Mouse (Mus musculus): ENCODE measurements at regions not wholly inside any gene's neighbourhood (a gene's known extent, or its start where the extent isn't known, plus 50 kb on each side); places are given as distances from the start of the nearest gene placed in this dataset.

DNA sequence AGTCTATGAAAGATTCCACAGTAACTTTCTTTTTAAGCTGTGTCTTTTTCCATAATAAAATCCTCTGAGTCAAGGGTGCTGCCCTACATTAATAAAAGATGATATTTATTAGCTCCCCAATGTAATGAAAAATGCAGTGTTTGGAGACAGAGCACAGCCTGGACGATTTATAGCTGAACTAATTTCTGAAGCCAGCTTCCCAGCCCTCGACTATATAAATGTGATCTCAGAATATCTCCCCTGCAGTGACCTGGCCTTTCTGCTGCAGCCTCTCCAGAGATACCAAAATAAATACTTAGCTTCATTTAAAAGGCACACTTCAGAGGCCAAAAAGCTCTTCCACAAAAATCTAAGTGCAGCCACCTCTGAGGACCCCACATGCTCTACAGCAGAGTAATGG, 534.7 kb downstream of the Zfp619 start:
- no peak for DNase-seq
- Histone ChIP-seq H3K27me3 (ENCODE audit: control insufficient read depth, insufficient read depth, low read length) (no peaks in the 10 kb centered on the region), H3K27ac (ENCODE audit: insufficient read depth, low read length) (no peak overlapping the region), H3K4me3 (replicated peaks; ENCODE audit: insufficient read depth, low read depth, low read length) (no peak overlapping the region), H3K4me1 (ENCODE audit: control insufficient read depth, insufficient read depth, low read length) (no peaks in the 10 kb centered on the region)
- WGBS: 25% methylated on average over 2 of the region's 2 CpGs
- TF ChIP-seq POLR2A (IDR thresholded peaks at IDR 0.05; ENCODE audit: borderline replicate concordance, insufficient read depth, low read length) (no peak), CTCF (IDR thresholded peaks at IDR 0.05; ENCODE audit: borderline replicate concordance, insufficient read depth, low read depth, low read length) (no peak)

DNA sequence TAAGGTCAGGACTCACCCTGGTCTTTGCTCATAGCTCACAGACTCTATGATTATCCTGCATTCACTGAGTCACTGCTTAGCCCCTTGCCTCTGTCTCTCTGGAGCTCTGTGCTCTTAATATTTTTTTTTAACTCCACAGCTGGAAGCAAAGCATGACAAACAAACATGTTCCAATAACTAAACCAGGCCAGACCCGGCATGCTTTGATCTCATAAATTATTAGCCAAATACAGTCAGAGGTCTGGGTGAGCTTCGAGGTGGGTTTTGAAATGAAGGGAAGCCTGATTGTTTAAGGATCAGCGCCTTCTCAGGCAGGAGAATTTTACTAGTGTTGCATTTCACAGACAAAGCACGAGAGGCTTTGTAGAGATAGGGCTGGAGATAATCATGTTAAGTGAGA, 541.3 kb downstream of the Zfp619 start:
- no peak overlapping the region for H3K27ac ChIP-seq (ENCODE audit: insufficient read depth, low read length)
- H3K4me3 ChIP-seq (replicated peaks; ENCODE audit: insufficient read depth, low read depth, low read length): no peak overlapping the region
- H3K4me1 ChIP-seq (ENCODE audit: control insufficient read depth, insufficient read depth, low read length): no peaks in the 10 kb centered on the region
- DNase-seq: no peak
- TF ChIP-seq POLR2A (IDR thresholded peaks at IDR 0.05; ENCODE audit: borderline replicate concordance, insufficient read depth, low read length) (no peak), CTCF (IDR thresholded peaks at IDR 0.05; ENCODE audit: borderline replicate concordance, insufficient read depth, low read depth, low read length) (no peak)
- no peaks in the 10 kb centered on the region for H3K27me3 ChIP-seq (ENCODE audit: control insufficient read depth, insufficient read depth, low read length)
- 54% methylated on average over 4 of the region's 4 CpGs for WGBS

DNA sequence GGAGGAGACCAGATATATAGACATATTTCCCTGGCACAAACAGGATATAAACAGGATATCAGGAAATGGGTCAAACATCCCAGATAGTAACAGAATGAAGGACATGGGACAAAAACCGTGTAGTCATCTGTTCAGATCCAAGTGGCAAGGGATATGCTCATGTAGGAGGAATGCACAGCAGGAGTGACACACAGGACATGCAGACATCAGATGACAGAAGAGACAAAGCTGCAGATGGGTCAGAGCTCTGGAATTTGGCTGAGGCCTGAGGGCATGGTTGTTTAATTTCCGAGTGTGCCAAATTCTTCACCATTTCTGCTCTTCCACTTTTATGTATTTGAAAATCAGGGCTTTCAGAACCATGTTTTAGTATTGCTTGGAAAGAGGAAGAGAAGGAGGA, 547.1 kb downstream of the Zfp619 start:
- Histone ChIP-seq H3K27me3 (ENCODE audit: control insufficient read depth, insufficient read depth, low read length) (no peaks in the 10 kb centered on the region), H3K27ac (ENCODE audit: insufficient read depth, low read length) (no peak overlapping the region), H3K4me1 (ENCODE audit: control insufficient read depth, insufficient read depth, low read length) (no peaks in the 10 kb centered on the region), H3K4me3 (replicated peaks; ENCODE audit: insufficient read depth, low read depth, low read length) (no peak overlapping the region)
- DNase-seq: no peak
- no peak for TF ChIP-seq POLR2A (IDR thresholded peaks at IDR 0.05; ENCODE audit: borderline replicate concordance, insufficient read depth, low read length)
- TF ChIP-seq CTCF (IDR thresholded peaks at IDR 0.05; ENCODE audit: borderline replicate concordance, insufficient read depth, low read depth, low read length): no peak
- WGBS: 7% methylated on average over 2 of the region's 2 CpGs

DNA sequence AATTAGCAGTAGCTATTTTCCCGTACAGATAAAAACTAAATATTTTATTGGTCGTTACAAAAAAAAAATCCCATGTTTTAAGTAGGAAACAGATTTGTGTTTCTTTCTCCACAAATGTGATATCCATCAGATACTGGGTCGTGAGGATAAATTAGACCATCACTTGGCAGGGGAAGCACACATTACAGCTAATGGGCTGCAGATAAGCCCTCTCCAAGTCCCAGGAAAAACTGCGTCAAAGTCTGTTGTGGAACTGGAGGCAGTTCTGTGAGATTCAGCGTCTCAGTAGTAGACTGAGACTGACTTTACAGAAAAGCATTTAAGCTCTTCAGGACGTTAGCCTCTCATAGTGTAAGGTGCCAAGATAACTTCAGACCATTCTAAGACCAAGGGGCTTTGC, 548.0 kb downstream of the Zfp619 start:
- DNase-seq: no peak
- H3K4me3 ChIP-seq (replicated peaks; ENCODE audit: insufficient read depth, low read depth, low read length): no peak overlapping the region
- no peak overlapping the region for H3K27ac ChIP-seq (ENCODE audit: insufficient read depth, low read length)
- no peak for TF ChIP-seq POLR2A (IDR thresholded peaks at IDR 0.05; ENCODE audit: borderline replicate concordance, insufficient read depth, low read length)
- no peak for TF ChIP-seq CTCF (IDR thresholded peaks at IDR 0.05; ENCODE audit: borderline replicate concordance, insufficient read depth, low read depth, low read length)
- WGBS: 74% methylated on average over 6 of the region's 6 CpGs
- no peaks in the 10 kb centered on the region for H3K27me3 ChIP-seq (ENCODE audit: control insufficient read depth, insufficient read depth, low read length)
- no peaks in the 10 kb centered on the region for H3K4me1 ChIP-seq (ENCODE audit: control insufficient read depth, insufficient read depth, low read length)

DNA sequence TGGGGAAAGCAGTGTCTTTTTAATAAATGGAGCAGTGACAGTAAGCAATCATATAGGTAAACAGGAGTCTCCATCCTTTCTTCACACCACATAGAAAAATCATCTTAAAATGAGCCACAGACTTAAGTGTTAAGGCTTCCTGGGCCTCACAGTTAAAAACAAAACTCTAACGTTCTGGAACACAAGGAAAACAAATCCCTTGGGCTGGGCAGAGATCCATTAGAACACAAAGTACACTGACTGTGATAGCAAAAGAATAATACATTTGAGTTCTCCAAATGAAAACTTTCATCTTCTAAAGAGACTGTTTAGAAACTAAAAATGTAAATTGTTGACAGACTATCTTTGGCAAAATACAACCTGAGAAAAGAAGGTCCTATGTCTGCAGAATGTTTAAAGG, 549.8 kb downstream of the Zfp619 start:
- DNase-seq: no peak
- WGBS: 36% methylated on average over 1 of the region's 1 CpGs

DNA sequence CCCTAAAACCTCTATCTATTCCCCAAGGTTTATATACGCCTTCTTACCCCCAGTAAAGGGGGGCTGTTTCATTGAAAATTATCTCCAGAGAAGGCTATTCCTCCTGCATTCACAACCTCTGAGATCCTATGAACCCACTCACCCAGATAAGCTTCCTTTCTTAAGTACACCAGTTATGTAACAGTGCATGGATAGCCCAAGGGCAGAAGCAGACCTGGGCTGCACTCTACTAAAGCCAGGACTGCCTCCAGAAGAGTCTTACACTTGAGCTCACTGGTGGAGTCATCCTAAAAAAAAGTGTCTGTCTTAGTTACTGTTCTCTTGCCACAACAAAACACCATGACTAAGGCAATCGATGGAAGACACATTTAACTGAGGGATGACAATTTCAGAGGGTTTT, 553.7 kb downstream of the Zfp619 start:
- Histone ChIP-seq H3K4me3 (replicated peaks; ENCODE audit: insufficient read depth, low read depth, low read length) (no peak overlapping the region), H3K27me3 (ENCODE audit: control insufficient read depth, insufficient read depth, low read length) (no peaks in the 10 kb centered on the region), H3K27ac (ENCODE audit: insufficient read depth, low read length) (no peak overlapping the region), H3K4me1 (ENCODE audit: control insufficient read depth, insufficient read depth, low read length) (no peaks in the 10 kb centered on the region)
- TF ChIP-seq POLR2A (IDR thresholded peaks at IDR 0.05; ENCODE audit: borderline replicate concordance, insufficient read depth, low read length) (no peak), CTCF (IDR thresholded peaks at IDR 0.05; ENCODE audit: borderline replicate concordance, insufficient read depth, low read depth, low read length) (no peak)
- DNase-seq: no peak
- WGBS: 64% methylated on average over 2 of the region's 2 CpGs

More for the DNA sequence above, 549.8 kb downstream of the Zfp619 start:
- Histone ChIP-seq H3K4me3 (replicated peaks; ENCODE audit: insufficient read depth, low read depth, low read length) (no peak overlapping the region), H3K27ac (ENCODE audit: insufficient read depth, low read length) (no peak overlapping the region), H3K27me3 (ENCODE audit: control insufficient read depth, insufficient read depth, low read length) (no peaks in the 10 kb centered on the region), H3K4me1 (ENCODE audit: control insufficient read depth, insufficient read depth, low read length) (no peaks in the 10 kb centered on the region)
- TF ChIP-seq CTCF (IDR thresholded peaks at IDR 0.05; ENCODE audit: borderline replicate concordance, insufficient read depth, low read depth, low read length) (no peak), POLR2A (IDR thresholded peaks at IDR 0.05; ENCODE audit: borderline replicate concordance, insufficient read depth, low read length) (no peak)

DNA sequence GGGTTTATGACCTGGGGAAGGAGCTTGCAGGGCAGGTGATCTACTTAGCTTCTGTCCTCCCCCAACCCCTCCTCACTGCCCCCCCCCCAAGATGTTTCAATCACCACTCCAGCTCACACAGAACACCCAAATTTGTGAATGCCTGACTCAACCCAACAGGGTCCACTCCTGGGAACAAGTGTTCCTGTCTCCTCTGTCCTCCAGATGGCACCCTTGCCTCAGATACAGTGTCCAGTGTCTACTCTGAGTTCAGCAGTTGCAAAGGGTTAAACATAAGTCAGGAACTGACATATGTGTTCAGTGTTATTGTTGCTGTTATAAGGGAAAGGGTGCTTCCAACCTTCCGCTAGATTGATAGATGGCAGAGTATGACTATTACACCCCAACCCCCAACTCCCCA, 554.9 kb downstream of the Zfp619 start:
- 70% methylated on average over 1 of the region's 1 CpGs for WGBS
- Histone ChIP-seq H3K27ac (ENCODE audit: insufficient read depth, low read length) (no peak overlapping the region), H3K27me3 (ENCODE audit: control insufficient read depth, insufficient read depth, low read length) (no peaks in the 10 kb centered on the region)

DNA sequence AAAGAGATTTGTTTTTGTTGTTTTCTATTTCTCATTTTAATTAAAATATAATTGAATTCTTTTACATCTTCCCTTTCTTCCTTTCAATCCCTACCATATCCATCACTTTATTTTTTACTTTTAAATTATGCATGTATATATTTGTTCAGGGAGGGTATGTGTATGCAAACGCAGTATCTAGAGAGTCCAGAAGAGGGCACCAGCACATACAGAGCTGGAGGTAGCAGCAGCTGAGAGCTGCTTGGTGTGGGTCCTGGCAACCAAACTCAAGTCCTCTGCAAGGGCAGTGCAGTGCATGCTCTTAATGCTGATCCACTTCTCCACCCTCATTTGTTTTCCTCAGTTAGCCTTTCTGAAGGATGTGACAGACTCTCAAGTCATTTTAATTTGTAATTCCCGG, 568.7 kb downstream of the Zfp619 start:
- WGBS: 58% methylated on average over 2 of the region's 2 CpGs
- Histone ChIP-seq H3K4me1 (ENCODE audit: control insufficient read depth, insufficient read depth, low read length) (no peaks in the 10 kb centered on the region), H3K4me3 (replicated peaks; ENCODE audit: insufficient read depth, low read depth, low read length) (no peak overlapping the region), H3K27me3 (ENCODE audit: control insufficient read depth, insufficient read depth, low read length) (no peaks in the 10 kb centered on the region), H3K27ac (ENCODE audit: insufficient read depth, low read length) (no peak overlapping the region)
- TF ChIP-seq POLR2A (IDR thresholded peaks at IDR 0.05; ENCODE audit: borderline replicate concordance, insufficient read depth, low read length): no peak
- no peak for DNase-seq

More for the DNA sequence above, 554.9 kb downstream of the Zfp619 start:
- Histone ChIP-seq H3K4me3 (replicated peaks; ENCODE audit: insufficient read depth, low read depth, low read length) (no peak overlapping the region), H3K4me1 (ENCODE audit: control insufficient read depth, insufficient read depth, low read length) (no peaks in the 10 kb centered on the region)
- TF ChIP-seq CTCF (IDR thresholded peaks at IDR 0.05; ENCODE audit: borderline replicate concordance, insufficient read depth, low read depth, low read length): no peak
- TF ChIP-seq POLR2A (IDR thresholded peaks at IDR 0.05; ENCODE audit: borderline replicate concordance, insufficient read depth, low read length): no peak
- no peak for DNase-seq

Data from cerebellum, adult 2 months (tissue).